Mouse (Mus musculus) embryonic fibroblast, embryonic 13.5 days (primary cell): ENCODE results near the gene Gm10471.
"Not testable (repeated sequence)": the region's sequence is repeated elsewhere in the genome, so short reads cannot be mapped to it uniquely, and the experiment has no call there.

Experiments used
- CTCF ChIP-seq: IDR thresholded peaks from 2 replicates; pipeline ENCODE4 v1.5.1; 2011; ENCODE audit warnings: mild to moderate bottlenecking, control low read depth, low read length, moderate library complexity, borderline replicate concordance; ENCODE audit not compliant: insufficient read depth
- POLR2A ChIP-seq: IDR thresholded peaks from 2 replicates; pipeline ENCODE4 v1.6.1; 2011; ENCODE audit warnings: low read depth, mild to moderate bottlenecking, control low read depth, low read length, moderate library complexity

- TF ChIP-seq POLR2A, CTCF: not testable (repeated sequence)
Measured at GRCm38 (mm10) chr5:26039458-26039857, 49.6 kb downstream of the Gm10471 start, which contains the start of gene Speer4a.
